Mouse (Mus musculus): ENCODE data around the gene Ogfod2.

DNA sequence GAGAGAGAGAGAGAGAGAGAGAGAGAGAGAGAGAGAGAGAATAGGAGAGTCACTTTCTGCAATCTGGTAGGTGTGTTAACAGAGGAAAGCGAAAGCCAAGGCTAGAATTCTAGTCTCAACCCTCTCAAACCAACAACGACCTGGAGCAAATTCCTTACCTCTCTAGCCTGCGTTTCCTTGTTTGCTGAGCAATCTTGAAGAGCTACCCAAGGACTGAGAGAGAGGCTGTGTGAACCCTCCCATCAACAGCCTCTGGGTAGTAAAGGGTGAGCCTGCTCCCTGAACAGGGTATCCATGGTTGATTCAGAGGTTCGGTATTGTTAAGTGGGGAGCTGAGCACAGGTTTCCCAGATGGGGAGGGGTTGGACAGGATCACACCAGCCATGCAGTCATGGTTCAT lies 40.6 kb downstream of the Ogfod2 start:
- TF ChIP-seq GATA1 (IDR thresholded peaks at IDR 0.05; ENCODE audit: low read length), result no peak
- no peak for TF ChIP-seq TAL1 (IDR thresholded peaks at IDR 0.05; ENCODE audit: low read length)
